Mouse (Mus musculus): ENCODE measurements around the gene Col5a2. TPM values are rescaled to one million over a fixed set of nuclear protein-coding genes. Genes with fewer than 3 reads are reported as not detected.
"Not testable (repeated sequence)": the region's sequence is repeated elsewhere in the genome, so short reads cannot be mapped to it uniquely, and the experiment has no call there.

Gene Col5a2
- total RNA-seq (2021) = 1 to 10 TPM; 7.0 to 7.7 TPM

DNA sequence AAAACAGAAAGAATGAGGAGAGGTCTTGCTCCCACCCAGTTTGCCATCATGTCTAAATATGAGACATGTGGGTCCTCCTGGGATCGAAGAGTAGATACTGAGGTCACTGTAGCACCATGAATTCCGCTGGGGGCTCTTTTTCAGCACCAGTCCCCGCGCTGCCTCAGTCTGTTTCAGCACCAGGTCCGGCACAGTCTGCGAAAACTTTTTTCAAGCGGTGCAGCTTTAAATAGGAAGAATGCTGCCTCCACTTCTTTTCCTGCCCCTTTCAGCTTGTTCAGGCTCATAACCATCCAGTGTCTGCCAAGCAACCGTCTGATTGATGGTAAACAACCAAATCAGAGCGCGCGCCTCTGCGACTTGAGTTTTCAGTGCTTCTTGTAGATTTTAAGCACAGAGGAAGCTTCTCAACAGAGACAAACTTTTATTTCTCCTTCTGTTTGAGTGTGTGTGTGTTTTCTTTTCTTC, at the start of gene Col5a2:
TSS of gene Col5a2 (minus strand) at position 418 of the 468 bp plus-strand sequence.
- peak; percentile 19 to 39 for DNase-seq

DNA sequence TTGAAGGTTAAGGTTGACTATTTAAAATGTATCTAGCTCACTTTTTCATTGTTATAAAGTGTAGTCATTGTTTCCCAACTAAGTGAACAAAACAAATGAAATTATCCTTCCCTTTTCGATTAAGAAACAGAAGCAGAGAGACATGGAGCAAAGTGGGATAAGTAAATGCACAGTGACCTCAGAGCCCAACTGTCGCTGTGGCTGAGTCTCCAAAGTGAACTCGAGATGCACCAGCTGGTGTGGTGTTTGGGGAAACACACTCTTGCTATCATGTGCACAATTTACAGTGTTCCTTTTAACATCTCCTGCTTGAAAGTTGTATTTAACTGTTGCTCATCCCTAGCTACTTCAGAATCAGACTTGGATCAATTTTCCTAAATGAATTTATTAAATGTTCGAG, 47.4 kb upstream of the Col5a2 start:
- DNase-seq = no peak

DNA sequence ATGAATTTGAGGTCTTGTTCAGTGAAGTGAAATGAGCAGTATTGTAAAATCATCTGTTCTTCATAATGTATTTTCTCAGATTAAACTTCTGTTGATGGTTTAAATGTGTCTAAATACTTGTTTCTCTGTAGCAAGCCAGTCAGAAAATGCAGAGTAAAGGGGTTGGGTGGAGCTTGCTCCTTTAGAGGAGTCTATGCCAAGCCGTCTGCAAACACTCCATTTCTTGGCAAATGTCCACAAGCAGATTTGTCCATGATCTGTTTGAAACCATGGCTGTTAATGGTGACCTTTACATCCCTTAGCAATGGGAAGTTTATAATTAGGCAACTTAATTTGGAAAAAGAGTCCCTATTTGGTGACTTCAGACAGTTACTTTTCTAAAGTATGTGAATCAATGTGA, 38.8 kb upstream of the Col5a2 start:
- no peak for DNase-seq

DNA sequence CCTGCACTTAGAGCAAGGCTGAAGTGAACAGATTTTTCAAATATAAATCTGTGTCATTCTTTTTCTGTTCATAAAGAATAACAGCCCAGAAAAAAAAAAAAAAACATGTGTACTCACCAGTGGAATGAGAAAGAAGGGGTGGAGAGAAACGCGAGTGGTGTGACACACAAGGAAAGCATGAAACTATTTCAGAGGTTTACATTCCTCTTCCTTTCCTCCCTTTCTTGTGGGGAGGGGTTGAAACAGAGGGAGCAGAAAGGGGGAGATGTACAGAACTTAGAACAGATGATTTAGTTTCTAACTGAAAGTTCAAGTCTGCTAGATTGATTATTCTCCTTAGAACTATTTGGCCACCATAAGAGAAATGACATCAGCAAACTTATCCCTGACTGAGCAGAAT, 38.1 kb upstream of the Col5a2 start:
- DNase-seq = no peak

DNA sequence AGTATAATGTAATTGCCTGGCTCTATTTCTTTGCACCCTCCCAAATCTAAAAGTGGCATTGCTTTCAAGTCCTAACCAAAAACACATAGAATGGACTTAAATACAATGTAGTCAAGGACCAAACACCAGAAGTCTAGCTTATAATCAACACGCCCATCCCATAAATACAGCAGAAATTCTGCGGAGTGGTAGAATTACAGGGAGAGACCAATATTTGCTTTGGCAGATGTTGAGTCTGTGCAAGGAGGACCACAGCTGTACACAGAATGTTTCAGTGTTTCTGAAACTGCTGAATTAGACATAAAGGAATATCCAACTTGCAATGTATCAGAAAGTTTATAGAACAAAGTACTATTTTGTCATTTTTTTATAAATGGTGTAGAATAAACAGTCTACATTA, 28.4 kb upstream of the Col5a2 start:
- DNase-seq = no peak

DNA sequence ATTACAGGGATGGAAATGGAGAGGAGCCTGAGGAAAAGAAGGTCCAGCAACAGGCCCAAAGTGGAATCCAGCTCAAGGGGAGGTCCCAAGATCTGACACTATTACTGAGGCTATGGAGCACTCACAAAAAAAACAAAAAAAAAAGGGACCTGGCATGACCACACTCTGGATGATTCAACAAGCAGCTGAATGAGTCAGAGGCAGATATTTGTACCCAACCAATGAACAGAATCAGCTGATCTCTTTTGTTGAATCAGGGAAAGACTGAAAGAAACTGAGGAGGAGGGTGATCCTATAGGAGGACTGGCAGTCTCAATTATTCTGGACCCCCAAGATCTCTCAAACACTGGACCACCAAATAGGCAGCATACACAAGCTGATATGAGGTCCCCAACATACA, 24.4 kb upstream of the Col5a2 start:
- DNase-seq = not testable (repeated sequence)

DNA sequence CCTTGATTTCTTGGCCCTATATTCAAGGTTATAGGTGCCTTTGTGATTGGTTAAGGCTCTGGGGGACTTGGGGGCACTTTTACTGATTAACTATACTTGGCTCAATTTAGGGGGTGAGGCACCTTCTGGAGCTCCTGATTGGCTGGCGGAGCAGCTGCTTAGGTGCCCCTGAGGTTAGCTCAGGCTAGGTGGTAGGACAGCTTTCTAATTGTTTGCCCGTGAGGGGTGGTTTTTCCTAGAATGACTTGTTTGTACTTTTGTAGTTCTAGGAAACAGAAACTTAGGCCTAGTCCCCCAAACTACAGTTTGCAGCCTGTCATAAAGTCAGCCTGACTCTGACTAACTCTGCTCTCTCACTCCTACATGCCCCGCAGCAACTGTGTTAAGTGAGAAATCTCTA, 20.5 kb upstream of the Col5a2 start:
- DNase-seq = no peak

DNA sequence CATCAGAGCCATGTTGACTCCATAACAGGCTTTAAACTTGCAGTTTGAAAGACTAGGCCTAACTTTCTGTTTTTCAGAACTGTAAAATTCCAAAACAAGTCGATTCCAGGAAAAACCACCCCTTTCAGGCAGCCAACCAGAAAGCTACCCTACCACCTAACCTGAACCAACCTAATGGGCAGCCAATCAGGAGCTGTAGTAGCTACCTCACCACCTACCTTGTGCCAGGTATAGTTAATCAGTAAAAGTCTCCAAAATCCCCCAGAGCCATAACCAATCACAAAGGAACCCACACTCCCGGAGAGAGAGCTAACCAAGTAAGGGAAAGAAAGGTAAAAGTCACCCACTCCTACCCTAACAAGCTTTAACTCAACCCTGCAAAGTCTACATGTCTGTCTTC, 18.4 kb upstream of the Col5a2 start:
- no peak for DNase-seq

DNA sequence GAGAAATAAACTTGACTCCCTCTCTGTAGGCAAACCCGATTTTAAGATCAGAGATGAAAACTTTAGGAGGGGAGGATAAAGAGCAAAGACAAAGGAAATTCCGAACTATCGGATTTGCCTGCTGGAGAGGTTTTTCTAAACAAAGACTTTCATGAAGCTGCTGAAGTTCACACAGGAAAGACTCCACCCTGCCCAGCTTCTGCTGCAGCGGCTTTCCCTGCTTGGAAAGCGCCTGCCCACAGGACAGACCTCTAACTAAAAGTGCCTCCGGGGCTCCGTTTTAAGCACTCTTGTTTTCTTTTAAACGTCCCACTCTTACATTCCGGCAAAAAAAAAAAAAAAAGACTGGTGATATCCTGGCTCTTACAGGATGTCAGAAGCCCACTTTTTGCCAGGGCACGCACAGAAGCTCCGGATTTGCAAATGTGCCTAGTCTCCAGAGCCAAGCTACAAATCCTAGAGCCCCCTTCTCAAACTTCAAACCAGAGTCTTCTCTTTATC, 791 bp downstream of the Col5a2 start:
- no peak for DNase-seq

DNA sequence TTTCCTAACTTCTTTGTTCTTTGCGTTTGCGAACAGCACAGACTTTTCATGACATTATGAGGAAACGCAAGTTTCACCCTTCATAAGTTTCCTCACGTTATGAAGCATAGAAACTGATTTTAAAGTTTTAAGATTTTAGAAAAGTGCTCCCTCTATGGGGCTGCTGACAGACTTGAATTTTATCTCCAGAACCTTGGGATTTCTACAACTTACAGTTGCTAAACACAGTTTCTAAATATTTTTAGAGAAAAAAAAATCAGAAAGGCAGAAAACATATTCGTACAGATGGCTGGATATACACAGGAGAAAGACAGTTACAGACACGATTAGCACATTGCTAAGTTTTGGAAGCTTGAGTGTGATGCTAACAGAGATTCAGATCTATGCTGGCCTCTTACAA, 1.6 kb downstream of the Col5a2 start:
- no peak for DNase-seq

DNA sequence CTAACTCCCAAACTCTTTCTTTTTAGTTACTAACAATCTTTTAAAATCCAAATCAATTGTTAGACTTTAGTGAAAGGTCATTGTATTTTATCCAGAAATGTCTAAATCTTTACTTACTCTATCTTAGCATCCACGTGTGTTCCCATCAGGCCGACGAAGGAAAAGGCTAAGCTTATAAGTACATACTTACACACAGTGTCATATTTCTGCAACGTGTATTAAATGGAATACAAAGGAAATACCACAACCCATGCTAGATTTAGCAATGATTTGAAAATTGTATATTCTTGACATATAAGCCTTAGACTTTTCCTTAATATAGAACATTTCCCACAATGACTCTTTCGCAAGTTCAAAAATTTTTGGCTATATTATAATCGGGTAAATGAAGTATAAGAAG, 2.6 kb downstream of the Col5a2 start:
- DNase-seq = no peak

DNA sequence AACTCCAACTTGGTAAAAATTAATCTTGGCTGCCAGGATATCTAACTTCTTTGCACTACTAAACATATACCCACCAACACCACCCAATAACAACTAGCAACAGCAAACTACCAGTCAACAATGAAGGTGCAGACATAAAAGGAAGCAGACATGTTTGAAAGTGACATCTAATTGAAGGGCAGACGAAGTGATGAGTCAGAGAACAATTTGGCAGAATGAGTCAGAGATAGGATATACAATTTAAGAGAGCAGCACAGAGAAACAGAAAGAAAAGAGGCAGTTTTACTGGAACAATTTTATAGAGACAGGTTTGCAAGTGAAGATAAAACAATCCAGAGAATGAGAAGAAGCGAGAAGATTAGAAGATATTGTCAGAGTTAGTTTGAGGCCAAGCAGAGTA, 8.1 kb downstream of the Col5a2 start:
- DNase-seq = no peak

DNA sequence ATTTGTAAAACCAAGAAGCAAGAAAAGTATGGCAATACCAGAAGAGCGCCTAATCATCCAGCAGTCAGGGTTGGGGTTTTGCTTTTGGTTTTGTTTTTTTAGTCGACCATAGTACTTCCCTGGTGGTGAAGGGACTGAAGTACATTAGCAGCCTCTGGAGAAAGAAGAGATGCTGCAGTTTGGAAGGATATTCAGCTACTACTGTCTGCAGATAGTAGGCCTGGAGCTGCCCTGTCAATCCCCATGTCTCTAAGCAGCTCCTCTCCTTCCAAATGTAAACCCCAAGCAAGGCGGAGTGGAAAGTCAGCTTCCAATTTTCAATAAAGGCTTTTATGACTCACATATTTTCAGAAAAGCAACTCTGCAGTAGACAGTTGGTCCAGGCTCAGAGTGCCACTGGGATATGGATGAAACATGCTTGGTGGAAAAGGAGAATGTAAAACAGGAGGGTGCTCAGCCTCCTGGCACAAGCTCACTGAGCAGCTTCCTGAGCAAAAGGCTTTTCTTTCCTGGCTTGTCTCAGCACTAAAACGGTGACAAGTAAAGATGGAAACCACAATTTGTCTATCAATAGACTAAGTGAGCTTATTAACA, 10.9 kb downstream of the Col5a2 start:
- no peak for DNase-seq

DNA sequence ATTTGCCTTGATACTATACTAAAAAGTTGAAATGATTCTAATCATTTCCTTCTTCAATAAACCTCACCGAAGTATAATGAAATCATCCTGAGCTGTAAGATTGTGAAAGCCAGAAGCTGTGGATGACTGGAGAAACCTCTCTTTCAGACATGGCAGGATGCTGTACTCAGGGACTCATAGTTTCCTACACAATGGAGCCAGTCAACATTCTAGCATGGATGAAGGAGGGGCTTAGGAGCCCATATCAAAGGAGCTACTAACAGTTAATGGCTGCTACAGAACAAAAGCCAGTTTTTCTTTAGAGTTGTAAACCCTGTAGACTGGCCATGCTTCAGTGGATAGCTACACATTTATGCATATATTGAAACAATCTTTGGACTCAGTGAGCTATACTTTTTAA, 12.6 kb downstream of the Col5a2 start:
- DNase-seq = no peak

DNA sequence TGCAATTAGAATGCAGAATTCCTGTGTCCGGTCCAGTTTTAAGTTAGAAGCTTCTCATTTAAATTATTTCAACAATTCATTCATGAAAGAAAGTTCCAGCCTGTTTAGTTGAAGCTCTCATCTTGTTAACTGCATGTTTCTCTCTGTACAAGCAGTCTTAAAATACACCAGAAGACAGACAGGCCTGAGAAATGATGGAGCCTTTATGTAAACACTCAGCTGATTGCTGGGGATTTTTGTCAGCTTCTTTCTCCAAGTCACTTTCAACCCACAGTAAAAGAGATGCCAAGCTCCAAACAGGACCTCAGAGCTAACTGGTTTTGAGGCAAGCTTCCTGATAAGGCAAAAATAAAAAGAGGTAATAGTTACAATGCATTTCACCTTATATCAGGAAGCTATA, 14.8 kb downstream of the Col5a2 start:
- DNase-seq = no peak

DNA sequence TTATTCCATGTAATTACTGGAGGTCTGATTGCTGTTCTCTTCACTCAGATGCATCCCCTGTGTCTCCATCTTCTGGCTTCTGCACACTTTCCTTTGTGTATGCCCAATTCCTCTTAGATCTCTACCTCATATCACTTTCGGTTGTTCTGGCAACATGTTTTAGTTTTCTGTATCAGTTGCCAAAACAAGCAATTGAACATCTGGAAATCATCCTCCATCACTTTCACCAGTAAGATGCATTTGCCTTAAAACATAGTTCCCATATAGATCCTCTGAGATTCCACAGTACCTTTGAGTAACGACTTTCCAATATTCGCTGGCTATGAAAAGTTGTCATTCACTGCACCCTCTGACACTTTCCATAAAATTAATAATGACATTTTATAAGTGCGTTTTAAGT, 20.1 kb downstream of the Col5a2 start:
- no peak for DNase-seq

DNA sequence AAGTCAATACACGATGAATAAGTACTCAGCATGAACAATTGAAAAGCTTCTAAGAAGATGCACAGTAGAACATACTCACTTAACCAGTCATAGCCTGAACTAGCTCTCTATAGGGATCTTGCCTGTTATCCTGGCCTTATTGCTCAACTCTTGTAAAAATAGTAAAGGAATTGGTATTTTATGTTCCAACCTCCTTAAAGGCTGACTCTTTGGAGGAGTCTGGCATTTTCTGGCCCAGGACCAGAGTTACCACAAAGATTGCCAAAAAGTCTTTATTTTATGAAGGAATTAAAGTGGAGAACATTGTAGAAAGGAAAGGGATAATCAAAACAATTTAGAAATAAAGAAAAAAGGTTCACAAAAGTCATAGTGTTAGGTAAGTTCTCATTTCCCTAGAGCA, 21.2 kb downstream of the Col5a2 start:
- DNase-seq = no peak

DNA sequence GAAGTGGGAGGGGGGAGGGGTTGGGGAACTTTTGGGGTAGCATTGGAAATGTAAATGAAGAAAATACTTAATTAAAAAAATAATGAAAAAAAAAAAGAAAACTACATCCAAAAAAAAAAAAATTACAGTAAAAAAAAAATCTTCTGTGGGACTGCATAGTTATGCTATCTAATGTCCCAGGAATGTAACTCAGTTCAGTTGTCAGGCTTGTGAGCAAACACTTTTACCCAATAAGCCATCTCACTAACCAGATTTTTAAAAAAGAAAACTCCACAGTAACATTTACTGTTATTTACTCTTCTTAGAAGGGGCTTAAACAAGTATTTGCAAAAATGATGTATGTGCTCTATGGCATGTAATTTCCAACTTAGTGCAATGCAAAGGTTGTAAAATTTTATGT, 24.0 kb downstream of the Col5a2 start:
- DNase-seq = no peak

DNA sequence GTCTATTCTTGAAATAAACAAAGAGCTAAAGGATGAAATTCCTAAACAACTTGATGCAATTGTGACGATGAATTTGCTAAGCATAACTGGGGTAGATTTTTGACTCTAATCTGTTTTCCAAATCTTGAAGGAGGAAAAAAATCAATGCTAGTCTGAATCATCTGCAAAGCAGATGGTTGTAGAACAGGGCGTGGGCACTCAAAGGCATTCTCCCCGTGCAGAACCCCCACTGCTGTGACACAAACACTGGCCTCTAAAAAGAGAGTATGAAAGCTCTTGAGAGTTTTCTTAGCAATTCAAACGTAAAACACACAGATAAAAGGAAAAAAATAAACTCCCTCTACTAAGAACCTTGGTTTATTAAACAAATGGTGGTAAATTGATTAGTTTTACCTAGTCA, 30.3 kb downstream of the Col5a2 start:
- DNase-seq = peak; percentile 15 to 27

DNA sequence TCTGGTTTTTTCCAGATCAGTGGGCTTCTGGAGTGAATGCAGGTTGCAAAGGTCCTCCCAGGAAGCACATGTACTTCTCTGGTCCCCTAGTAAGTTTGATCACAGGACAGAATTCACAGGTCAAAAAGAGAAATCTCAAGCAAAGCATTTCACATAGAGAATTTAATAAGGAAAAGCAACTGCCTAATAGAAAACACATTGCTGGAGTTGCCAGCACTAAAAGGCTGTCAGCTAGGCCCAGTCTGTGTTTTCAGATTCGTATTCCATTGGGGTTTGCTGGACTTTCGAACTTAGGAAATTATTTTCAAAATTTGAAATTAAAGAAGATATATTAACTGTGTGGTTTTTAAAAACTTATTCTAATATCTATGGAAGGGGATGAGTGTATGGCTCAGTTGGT, 42.3 kb downstream of the Col5a2 start:
- no peak for DNase-seq

DNA sequence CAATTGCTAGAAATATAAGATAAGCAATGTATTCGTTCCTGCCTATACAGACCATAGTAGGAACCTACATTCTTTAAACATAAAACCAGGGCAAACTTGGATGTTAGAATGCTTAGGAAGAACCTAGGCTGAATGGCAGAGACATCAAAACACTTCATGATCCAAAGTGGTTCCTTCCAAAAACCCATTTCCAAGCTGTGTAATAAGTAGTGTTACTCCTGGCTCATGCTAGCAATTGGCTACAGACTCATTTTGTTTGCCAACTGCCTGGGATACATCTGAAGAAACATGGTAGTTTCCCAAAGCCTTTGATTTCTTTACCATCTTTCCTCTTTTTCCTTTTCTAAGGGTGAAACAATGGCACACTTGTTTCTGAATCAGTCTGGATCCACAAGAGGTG, 47.3 kb downstream of the Col5a2 start:
- DNase-seq = no peak

DNA sequence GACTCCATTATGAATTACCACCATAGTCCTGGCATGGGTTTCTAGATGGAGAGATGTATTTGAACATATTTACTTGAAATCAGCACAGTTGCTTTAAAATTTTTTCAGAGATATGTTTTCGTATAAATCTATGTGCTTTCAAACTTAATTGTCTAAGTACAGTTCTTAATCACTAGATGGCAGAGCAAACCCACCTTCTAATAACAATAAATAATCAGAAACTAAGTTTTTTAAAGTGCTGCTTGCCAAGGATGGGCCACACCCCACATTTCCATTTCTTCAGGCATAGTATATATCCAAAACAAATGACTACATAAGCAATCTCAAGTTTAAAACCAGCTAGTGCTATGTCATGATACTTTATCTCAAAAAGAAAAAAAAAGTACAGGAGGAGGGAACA, 54.2 kb downstream of the Col5a2 start:
- no peak for DNase-seq

DNA sequence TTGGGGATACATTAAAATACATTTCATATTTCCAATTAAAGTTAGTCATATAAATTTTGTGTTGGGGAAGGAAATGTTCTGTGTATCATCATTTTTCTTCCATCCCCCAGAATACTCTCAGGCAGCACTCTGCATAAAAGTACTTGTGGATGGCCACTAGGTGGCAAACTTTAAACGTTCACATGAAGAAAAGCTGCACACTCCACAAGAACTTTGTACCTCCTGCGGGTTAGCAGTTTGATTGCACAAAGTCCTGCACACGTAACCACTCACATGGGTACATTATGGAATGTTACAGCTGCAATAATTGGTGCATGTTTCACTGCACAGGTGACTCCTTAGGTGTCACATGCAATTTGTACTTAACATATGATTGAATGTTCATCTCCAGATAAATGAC, 71.2 kb downstream of the Col5a2 start:
- peak in 1 of 2 experiments; percentile 7 for DNase-seq

DNA sequence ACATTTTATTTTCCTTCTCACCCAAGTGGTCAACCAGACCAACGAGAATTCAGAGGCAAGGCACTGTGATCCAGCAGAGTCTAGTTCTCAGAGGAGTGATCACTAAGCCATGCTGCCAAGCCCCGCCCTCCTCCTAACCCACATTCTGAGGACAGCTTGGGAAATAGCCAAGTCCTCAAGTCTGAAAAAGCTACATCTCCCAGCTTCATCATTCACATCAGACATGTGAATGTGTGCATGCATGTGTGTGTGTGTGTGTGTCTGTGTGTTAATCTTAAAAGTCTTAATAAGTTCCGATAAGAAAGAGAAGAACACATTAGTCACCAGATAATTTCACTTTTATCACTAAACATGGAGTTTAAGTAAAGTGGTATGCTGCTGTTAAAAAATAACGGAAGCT, 72.6 kb downstream of the Col5a2 start:
- no peak for DNase-seq

DNA sequence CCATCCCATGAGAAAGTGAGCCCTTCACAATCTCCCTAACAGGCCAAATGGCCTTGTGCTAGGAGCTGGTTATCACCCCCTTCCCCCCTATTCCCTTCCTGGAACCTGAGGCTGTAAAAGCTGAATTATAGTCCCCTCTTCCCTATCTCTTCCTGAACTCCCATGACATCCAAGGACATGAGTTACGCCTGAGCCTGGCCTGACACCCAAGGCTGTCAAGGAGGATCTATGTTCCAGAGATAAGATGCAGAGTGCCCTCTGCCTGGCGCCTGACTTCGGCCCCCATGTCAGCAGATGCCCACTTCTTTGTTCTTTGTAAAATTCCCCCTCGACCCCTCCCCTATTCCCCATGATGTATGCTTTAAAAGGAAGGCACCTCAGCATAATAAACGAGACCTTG, 73.9 kb downstream of the Col5a2 start:
- not testable (repeated sequence) for DNase-seq
